Mouse (Mus musculus) heart, embryonic 12.5 days (tissue): ENCODE data around the gene Mgll. TPM values are rescaled to one million over a fixed set of nuclear protein-coding genes. Genes with fewer than 3 reads are reported as not detected.
A peak's percentile ranks its signal among the peaks of the same experiment; 100 is the strongest.

ENCODE experiments used
- ATAC-seq: fragments of 200-750 bp; cut with Nextera tagmentation; 2 replicates; pipeline ENCODE4 v1.8.0; 2017; ENCODE audit warnings: moderate TSS enrichment, moderate library complexity; ENCODE audit not compliant: insufficient number of reproducible peaks, low FRiP score
- H3K27ac ChIP-seq: fragments of 300-500 bp; sonication (generic); 2 replicates; pipeline ENCODE4 v1.5.1; 2016; ENCODE audit warnings: mild to moderate bottlenecking, moderate library complexity; ENCODE audit not compliant: poor library complexity, severe bottlenecking
- H3K27me3 ChIP-seq: fragments of 300-500 bp; sonication (generic); replicated peaks from 2 replicates; pipeline ENCODE4 v1.6.1; 2016; ENCODE audit warnings: mild to moderate bottlenecking, moderate library complexity
- H3K36me3 ChIP-seq: fragments of 300-500 bp; sonication (generic); 2 replicates; pipeline ENCODE4 v1.6.1; 2016; ENCODE audit warnings: mild to moderate bottlenecking, moderate library complexity
- H3K4me1 ChIP-seq: fragments of 300-500 bp; sonication (generic); replicated peaks from 2 replicates; pipeline ENCODE4 v1.6.1; 2016; ENCODE audit warnings: mild to moderate bottlenecking
- H3K4me2 ChIP-seq: fragments of 300-500 bp; sonication (generic); 2 replicates; pipeline ENCODE4 v1.6.1; 2016; ENCODE audit warnings: mild to moderate bottlenecking, moderate library complexity
- H3K4me3 ChIP-seq: fragments of 300-500 bp; sonication (generic); 2 replicates; pipeline ENCODE4 v1.5.1; 2016; ENCODE audit warnings: mild to moderate bottlenecking
- H3K9ac ChIP-seq: fragments of 300-500 bp; sonication (generic); 2 replicates; pipeline ENCODE4 v1.6.1; 2016; ENCODE audit warnings: mild to moderate bottlenecking, moderate library complexity
- H3K9me3 ChIP-seq: fragments of 300-500 bp; sonication (generic); replicated peaks from 2 replicates; pipeline ENCODE4 v1.6.1; 2016; ENCODE audit warnings: mild to moderate bottlenecking, moderate library complexity
- WGBS: fragments of 180-500 bp; shearing (Covaris S2); methylation state at CpG from one replicate; pipeline ENCODE4 v1.1.7; 2016; 5-methylcytosine and 5-hydroxymethylcytosine counted together
- polyA plus RNA-seq: library from polyadenylated mRNA; unstranded; fragments of >200 nt; fragmentation: Nextera tagmentation; extraction: Ambion mirVana; gene quantifications from 2 replicates; pipeline ENCODE4 v1.2.1, GENCODE M21; 2016

Gene Mgll
- polyA plus RNA-seq, 1 experiment from 2014 or later, result 9.2 TPM

- no peak for ATAC-seq
- Histone ChIP-seq H3K4me1 (peaks cover 18% of the 10 kb centered on the region), H3K4me2 (no peak overlapping the region), H3K27ac (no peak overlapping the region), H3K9ac (no peak overlapping the region), H3K9me3 (no peaks in the 10 kb centered on the region), H3K4me3 (no peak overlapping the region), H3K27me3 (peaks cover 5% of the 10 kb centered on the region; the same call in 1 of the 2 replicates), H3K36me3 (no peaks in the 10 kb centered on the region)
- 53% methylated on average over 11 of the region's 11 CpGs for WGBS
Observed at GRCm38 (mm10) chr6:88821901-88822300, 97.7 kb downstream of the Mgll start.

GRCm38 (mm10) chr6:88824183-88824582, 100.0 kb downstream of the Mgll start:
- WGBS, result 62% methylated on average over 7 of the region's 7 CpGs
- Histone ChIP-seq H3K4me2 (no peak overlapping the region), H3K36me3 (no peaks in the 10 kb centered on the region), H3K9ac (no peak overlapping the region), H3K4me3 (no peak overlapping the region), H3K9me3 (no peaks in the 10 kb centered on the region), H3K4me1 (peaks cover 23% of the 10 kb centered on the region), H3K27me3 (peaks cover 5% of the 10 kb centered on the region; the same call in 1 of the 2 replicates), H3K27ac (no peak overlapping the region)
- ATAC-seq, result no peak

- 0 out of 2 replicates have a peak, but pooled peaks have one; percentile 1 for ATAC-seq
- peaks cover 5% of the 10 kb centered on the region; the same call in 1 of the 2 replicates for H3K27me3 ChIP-seq
- H3K27ac ChIP-seq, result no peak overlapping the region
- H3K9ac ChIP-seq, result no peak overlapping the region
- H3K4me3 ChIP-seq, result no peak overlapping the region
- peaks cover 13% of the 10 kb centered on the region for H3K4me1 ChIP-seq
- H3K9me3 ChIP-seq, result no peaks in the 10 kb centered on the region
- WGBS, result 52% methylated on average over 3 of the region's 3 CpGs
- H3K36me3 ChIP-seq, result no peaks in the 10 kb centered on the region
- no peak overlapping the region for H3K4me2 ChIP-seq
Observed at GRCm38 (mm10) chr6:88826088-88826487, 101.9 kb downstream of the Mgll start.

GRCm38 (mm10) chr6:88826545-88826944, 102.3 kb downstream of the Mgll start:
- peaks cover 5% of the 10 kb centered on the region; the same call in 1 of the 2 replicates for H3K27me3 ChIP-seq
- H3K4me1 ChIP-seq, result peaks cover 13% of the 10 kb centered on the region
- ATAC-seq, result peak; percentile 74
- 29% methylated on average over 6 of the region's 6 CpGs for WGBS
- no peaks in the 10 kb centered on the region for H3K9me3 ChIP-seq
- H3K4me2 ChIP-seq, result no peak overlapping the region
- H3K9ac ChIP-seq, result no peak overlapping the region
- H3K27ac ChIP-seq, result no peak overlapping the region
- no peaks in the 10 kb centered on the region for H3K36me3 ChIP-seq
- no peak overlapping the region for H3K4me3 ChIP-seq

- Histone ChIP-seq H3K4me3 (no peak overlapping the region), H3K9ac (no peak overlapping the region), H3K27ac (no peak overlapping the region), H3K36me3 (no peaks in the 10 kb centered on the region), H3K9me3 (no peaks in the 10 kb centered on the region), H3K27me3 (peaks cover 5% of the 10 kb centered on the region; the same call in 1 of the 2 replicates), H3K4me2 (no peak overlapping the region), H3K4me1 (peaks cover 13% of the 10 kb centered on the region)
- no peak for ATAC-seq
- WGBS, result 67% methylated on average over 3 of the region's 3 CpGs
Observed at GRCm38 (mm10) chr6:88826965-88827364, 102.8 kb downstream of the Mgll start.

GRCm38 (mm10) chr6:88827395-88828205, 103.4 kb downstream of the Mgll start:
- no peak for ATAC-seq
- peaks cover 17% of the 10 kb centered on the region for H3K4me1 ChIP-seq
- no peak overlapping the region for H3K9ac ChIP-seq
- H3K27me3 ChIP-seq, result peaks cover 5% of the 10 kb centered on the region; the same call in 1 of the 2 replicates
- 60% methylated on average over 13 of the region's 13 CpGs for WGBS
- no peaks in the 10 kb centered on the region for H3K9me3 ChIP-seq
- H3K4me3 ChIP-seq, result no peak overlapping the region
- H3K4me2 ChIP-seq, result no peak overlapping the region
- H3K36me3 ChIP-seq, result no peaks in the 10 kb centered on the region
- H3K27ac ChIP-seq, result no peak overlapping the region

- H3K27ac ChIP-seq, result no peak overlapping the region
- no peaks in the 10 kb centered on the region for H3K36me3 ChIP-seq
- H3K4me1 ChIP-seq, result peaks cover 21% of the 10 kb centered on the region
- H3K4me2 ChIP-seq, result no peak overlapping the region
- ATAC-seq, result no peak
- no peaks in the 10 kb centered on the region for H3K9me3 ChIP-seq
- whole genome bisulfite sequencing, result 73% methylated on average over 15 of the region's 15 CpGs
- H3K27me3 ChIP-seq, result peaks cover 5% of the 10 kb centered on the region; the same call in 1 of the 2 replicates
- H3K9ac ChIP-seq, result no peak overlapping the region
- no peak overlapping the region for H3K4me3 ChIP-seq
Observed at GRCm38 (mm10) chr6:88828206-88829009, 104.2 kb downstream of the Mgll start.

GRCm38 (mm10) chr6:88829579-88829978, 105.4 kb downstream of the Mgll start:
- 74% methylated on average over 4 of the region's 4 CpGs for WGBS
- no peak overlapping the region for H3K27ac ChIP-seq
- H3K36me3 ChIP-seq, result no peaks in the 10 kb centered on the region
- H3K27me3 ChIP-seq, result no peaks in the 10 kb centered on the region
- no peaks in the 10 kb centered on the region for H3K9me3 ChIP-seq
- peaks cover 30% of the 10 kb centered on the region for H3K4me1 ChIP-seq
- no peak for ATAC-seq
- no peak overlapping the region for H3K9ac ChIP-seq
- no peak overlapping the region for H3K4me2 ChIP-seq
- H3K4me3 ChIP-seq, result no peak overlapping the region

- no peak overlapping the region for H3K4me2 ChIP-seq
- H3K4me3 ChIP-seq, result no peak overlapping the region
- no peak overlapping the region for H3K27ac ChIP-seq
- WGBS, result 77% methylated on average over 6 of the region's 6 CpGs
- H3K36me3 ChIP-seq, result peaks cover 2% of the 10 kb centered on the region
- no peak for ATAC-seq
- H3K4me1 ChIP-seq, result peaks cover 30% of the 10 kb centered on the region
- H3K9me3 ChIP-seq, result no peaks in the 10 kb centered on the region
- H3K9ac ChIP-seq, result no peak overlapping the region
- H3K27me3 ChIP-seq, result no peaks in the 10 kb centered on the region
Observed at GRCm38 (mm10) chr6:88830112-88830702, 106.0 kb downstream of the Mgll start.

- peaks cover 14% of the 10 kb centered on the region for H3K36me3 ChIP-seq
- no peak overlapping the region for H3K4me2 ChIP-seq
- H3K4me1 ChIP-seq, result peaks cover 26% of the 10 kb centered on the region
- no peak for ATAC-seq
- no peaks in the 10 kb centered on the region for H3K27me3 ChIP-seq
- WGBS, result 29% methylated on average over 8 of the region's 8 CpGs
- no peak overlapping the region for H3K27ac ChIP-seq
- no peak overlapping the region for H3K9ac ChIP-seq
- no peak overlapping the region for H3K4me3 ChIP-seq
- no peaks in the 10 kb centered on the region for H3K9me3 ChIP-seq
Observed at GRCm38 (mm10) chr6:88831456-88831855, 107.2 kb downstream of the Mgll start.

- H3K4me1 ChIP-seq, result peaks cover 17% of the 10 kb centered on the region
- no peak overlapping the region for H3K9ac ChIP-seq
- H3K4me3 ChIP-seq, result no peak overlapping the region
- H3K27ac ChIP-seq, result 0 out of 2 replicates have a peak overlapping the region, but pooled peaks have one; percentile 35
- no peaks in the 10 kb centered on the region for H3K27me3 ChIP-seq
- H3K4me2 ChIP-seq, result no peak overlapping the region
- WGBS, result 80% methylated on average over 5 of the region's 5 CpGs
- ATAC-seq, result no peak; the same call in 1 of the 2 replicates
- H3K36me3 ChIP-seq, result peaks cover 24% of the 10 kb centered on the region
- no peaks in the 10 kb centered on the region for H3K9me3 ChIP-seq
Observed at GRCm38 (mm10) chr6:88832663-88833062, 108.5 kb downstream of the Mgll start.
